Mouse (Mus musculus) cerebellum, postnatal 14 days (tissue): ENCODE measurements around the gene Creb3l4.

Experiments
- DNase-seq, 2 experiments: peaks; one replicate each; pipeline ENCODE4 v3.0.0; 2021; ENCODE audit warnings: mixed read lengths in 2 of 2

Gene Creb3l4

DNA sequence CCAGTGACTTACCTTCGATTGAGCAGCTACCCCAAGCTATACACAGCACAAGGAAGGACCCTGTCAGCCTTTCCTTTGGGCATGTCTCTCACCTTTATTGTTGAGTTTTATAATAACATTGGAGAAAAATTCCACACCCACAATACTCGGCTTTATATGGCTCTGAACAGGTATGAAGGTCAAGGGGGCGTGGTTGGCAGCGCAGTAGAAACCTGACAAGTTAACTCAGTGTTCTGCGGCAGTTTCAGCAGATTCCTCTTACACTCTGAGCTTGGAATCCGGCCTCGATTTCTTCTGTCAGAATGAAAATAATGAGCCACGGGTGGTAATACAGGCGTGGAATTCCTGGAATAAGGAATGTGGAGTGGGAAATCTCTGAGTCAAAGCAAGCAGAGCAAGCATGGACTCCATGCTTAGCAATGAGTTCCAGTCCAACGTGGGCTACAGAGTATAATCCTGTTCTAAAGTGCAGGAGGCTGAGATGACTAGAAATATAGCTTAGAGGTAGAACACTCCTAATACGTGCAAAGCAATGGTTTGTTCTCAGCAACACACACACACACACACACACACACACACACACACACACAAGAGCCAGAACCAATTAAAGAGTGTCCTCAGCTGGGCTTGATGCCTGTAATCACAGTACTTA, 52.3 kb downstream of the Creb3l4 start:
- no peak for DNase-seq
